Mouse (Mus musculus) embryo, embryonic 10.5 days (tissue): ENCODE data around the gene Klk1b22.
"Not testable (repeated sequence)": the region's sequence is repeated elsewhere in the genome, so short reads cannot be mapped to it uniquely, and the experiment has no call there.

Experiments
- DNase-seq: peaks from one replicate; pipeline ENCODE4 v3.0.0-alpha.2; 2015; ENCODE audit warnings: low spot score

Klk1b22 gene

DNA sequence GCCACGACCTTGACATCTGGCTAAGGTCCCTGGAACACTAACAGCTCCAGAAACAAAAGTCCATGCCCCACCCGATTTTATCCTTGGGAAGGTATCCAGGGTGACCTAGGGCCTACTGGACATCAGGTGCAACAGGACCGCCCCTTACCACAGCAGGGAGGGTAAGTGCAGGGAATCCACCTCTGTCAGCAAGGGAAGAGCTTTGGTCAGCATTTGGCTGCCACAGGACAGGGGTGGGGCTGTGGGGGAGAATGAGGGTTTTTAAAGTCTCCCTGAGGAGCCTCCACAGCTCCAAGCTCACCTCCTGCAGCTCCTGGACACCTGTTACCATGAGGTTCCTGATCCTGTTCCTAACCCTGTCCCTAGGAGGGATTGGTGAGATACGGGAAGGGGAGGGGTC, at the start of gene Klk1b22:
Gene Klk1b22, plus strand, starts transcription at position 301 of the 400 bp plus-strand sequence.
- no peak for DNase-seq

DNA sequence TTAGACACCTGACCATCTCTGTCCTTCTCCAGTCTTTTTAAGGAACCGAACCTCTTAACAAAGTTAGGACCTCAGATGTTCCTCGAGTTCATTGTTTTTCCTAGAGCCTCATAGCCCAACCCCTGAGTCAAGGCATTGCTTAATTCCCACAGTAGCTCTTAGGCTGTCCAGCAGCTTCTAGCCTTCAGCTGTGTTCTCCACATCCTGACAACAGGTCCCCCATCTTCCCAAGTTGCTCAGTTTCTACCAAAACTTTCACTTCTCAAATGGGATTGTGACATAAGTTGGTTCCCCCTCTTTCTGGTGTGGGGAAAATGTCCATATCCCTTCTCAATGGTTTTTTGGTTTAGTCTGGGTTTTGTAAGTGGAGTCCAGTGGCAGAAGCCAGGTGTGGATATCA, 40.4 kb upstream of the Klk1b22 start:
- DNase-seq = no peak

DNA sequence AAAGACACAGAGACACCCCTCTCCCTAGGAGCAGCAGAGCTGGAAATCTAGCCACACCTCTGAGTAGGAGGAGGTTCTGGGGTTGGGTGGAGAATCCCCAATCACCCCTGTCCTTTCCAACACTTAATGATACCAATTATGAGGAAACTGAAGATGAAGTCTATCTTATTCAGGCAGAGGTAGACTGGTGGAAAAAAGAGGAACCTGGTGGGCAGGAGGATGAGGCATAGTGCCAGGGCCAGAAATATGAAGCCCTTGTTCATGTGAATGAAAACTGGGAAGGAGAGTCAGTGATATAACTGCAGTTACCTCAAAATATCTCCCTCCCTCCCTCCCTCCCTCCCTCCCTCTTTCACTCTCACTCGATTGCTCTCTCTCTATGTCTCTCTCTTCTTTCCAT, 34.8 kb upstream of the Klk1b22 start:
- no peak for DNase-seq

DNA sequence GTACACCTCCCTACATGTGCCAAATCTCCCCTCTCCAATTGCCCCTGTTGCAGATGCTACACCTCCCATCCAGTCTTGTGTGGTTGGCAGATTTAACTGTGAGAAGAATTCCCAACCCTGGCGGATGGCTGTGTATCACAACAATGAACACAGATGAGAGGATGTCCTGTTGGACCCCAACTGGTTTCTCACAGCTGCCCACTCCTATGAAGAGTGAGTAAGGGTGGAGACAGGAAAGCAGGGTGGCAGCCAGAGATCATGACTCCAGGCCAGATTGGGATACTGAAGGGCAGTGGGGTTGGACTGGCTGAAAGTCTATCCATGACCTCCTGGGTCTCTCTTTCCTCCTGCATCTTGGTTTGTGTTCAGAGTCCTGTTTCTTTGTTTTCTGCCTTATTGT, 16.4 kb upstream of the Klk1b22 start:
- no peak for DNase-seq

DNA sequence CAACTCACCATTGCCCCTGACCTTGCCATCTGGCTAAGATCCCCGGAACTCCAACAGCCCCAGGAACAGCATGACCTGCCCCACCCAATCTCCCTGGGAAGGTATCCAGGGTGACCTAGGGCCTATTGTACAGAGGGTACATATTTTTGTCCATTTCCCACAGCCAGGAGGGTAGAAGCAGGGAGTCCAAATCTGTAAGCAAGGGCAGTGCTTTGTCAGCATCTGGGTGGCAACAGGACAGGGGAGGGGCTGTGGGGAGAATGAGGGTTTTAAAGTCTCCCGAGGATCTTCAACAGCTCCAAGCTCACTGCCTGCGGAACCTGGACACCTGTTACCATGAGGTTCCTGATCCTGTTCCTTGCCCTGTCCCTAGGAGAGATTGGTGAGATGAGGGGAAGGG, 10.4 kb upstream of the Klk1b22 start, which contains the start of gene Klk1b21:
Gene Klk1b21, plus strand, starts transcription at position 301 of the 400 bp plus-strand sequence.
- DNase-seq = not testable (repeated sequence)

DNA sequence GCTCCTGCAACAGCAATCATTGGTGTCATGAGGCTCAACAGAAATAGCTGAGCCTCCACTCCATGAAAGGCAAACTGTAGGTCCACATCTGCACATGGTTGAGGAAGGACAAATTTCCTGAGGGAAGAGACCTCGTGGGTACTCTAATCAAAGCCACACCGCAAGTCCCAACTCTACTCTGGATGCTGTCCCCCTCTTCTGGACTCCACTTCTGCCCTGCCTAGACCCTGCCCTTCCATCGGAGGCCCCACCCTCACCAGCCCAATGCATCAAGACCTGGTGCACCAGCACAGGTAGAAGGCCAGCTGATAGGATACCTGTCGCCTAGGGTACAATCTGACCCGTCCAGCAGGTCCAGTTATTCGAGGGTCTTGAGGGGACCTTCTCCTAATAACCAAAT, 11.0 kb downstream of the Klk1b22 start:
- no peak for DNase-seq

DNA sequence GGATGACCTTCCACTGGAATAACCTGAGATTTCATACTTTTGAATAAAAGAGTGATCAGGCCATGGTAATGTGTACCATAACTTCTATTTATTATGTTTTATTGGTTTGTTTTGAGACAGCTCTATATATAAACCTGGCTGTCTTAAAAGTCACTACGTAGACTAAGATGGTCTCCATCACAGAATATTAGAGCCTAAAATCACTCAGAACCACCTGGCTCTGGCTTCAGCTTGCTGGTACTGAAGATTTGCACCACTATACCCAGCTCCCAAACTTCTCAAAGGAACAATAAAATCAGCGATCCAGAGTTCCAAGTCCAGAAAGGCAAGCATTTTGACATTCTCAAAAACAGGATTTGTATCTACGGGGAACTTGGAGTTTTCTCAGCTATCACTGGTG, 24.0 kb downstream of the Klk1b22 start, which contains the start of gene Klk1b16:
Gene Klk1b16, plus strand, starts transcription at position 301 of the 400 bp plus-strand sequence.
- DNase-seq = no peak
